In genomic region chr2:181187121-181188000, GRCm38 (mm10) we compare ENCODE assay signal across 8 mouse cellular contexts. TPM values are rescaled to one million over a fixed set of nuclear protein-coding genes. Genes with fewer than 3 reads are reported as not detected.
A peak's percentile ranks its signal among the peaks of the same experiment; 100 is the strongest.
DNase-seq lines count a peak whose midpoint lies in the region; ATAC-seq lines count a peak whose summit lies in the region.

TSS of gene Ppdpf (plus strand) at chr2:181187247.

- no peaks in the 10 kb centered on the region for H3K9me3 ChIP-seq in hindbrain, embryonic 16.5 days (ENCODE audit: control insufficient read depth, low read length)

- H3K4me1 ChIP-seq in hindbrain, embryonic 16.5 days (ENCODE audit: control insufficient read depth, insufficient read depth, low read depth, low read length) = peaks cover 8% of the 10 kb centered on the region

- under 1% methylated on average over 64 of the region's 64 CpGs for WGBS in hindbrain, embryonic 16.5 days
- under 1% methylated on average over 58 of the region's 64 CpGs for WGBS in macrophage (ENCODE audit: missing documents)

- peak; percentile 74 for DNase-seq in WW6 (ENCODE audit: low read depth, low spot score)
- DNase-seq in cerebellum, postnatal 4 days (ENCODE audit: low spot score in 2 of 2) = peak; percentile 55 to 77
- peak; percentile 93 for DNase-seq in gastrocnemius, adult 18-20 months (ENCODE audit: low spot score)
- peak; percentile 86 to 92 for DNase-seq in left cerebral cortex, adult 18-20 months (ENCODE audit: low spot score in 2 of 2)
- DNase-seq in right cerebral cortex, adult 18-20 months = peak; percentile 95
- DNase-seq in urinary bladder, postnatal 10 days (ENCODE audit: low spot score) = peak; percentile 54

- H3K27ac ChIP-seq in hindbrain, embryonic 16.5 days (ENCODE audit: low read depth, low read length) = peak within 1 kb of the TSS; percentile 96
- H3K27ac ChIP-seq in macrophage = peak within 1 kb of the TSS; percentile 74

- H3K9ac ChIP-seq in hindbrain, embryonic 16.5 days (ENCODE audit: low read depth, low read length) = peak within 1 kb of the TSS; percentile 94

- peak within 1 kb of the TSS; percentile 71 for H3K4me3 ChIP-seq in hindbrain, embryonic 16.5 days (ENCODE audit: low read length)
- peak within 1 kb of the TSS; percentile 57 for H3K4me3 ChIP-seq in macrophage (ENCODE audit: inconsistent target)

- H3K36me3 ChIP-seq in hindbrain, embryonic 16.5 days (ENCODE audit: control insufficient read depth, insufficient read depth, low read length) = peaks cover 6% of the 10 kb centered on the region; the same call in 1 of the 2 replicates
- H3K36me3 ChIP-seq in macrophage (ENCODE audit: inconsistent target) = no peaks in the 10 kb centered on the region

- ATAC-seq in hindbrain, embryonic 16.5 days = peak; percentile 92

- H3K79me2 ChIP-seq in macrophage (ENCODE audit: inconsistent target) = no peaks in the 10 kb centered on the region

- H3K4me2 ChIP-seq in hindbrain, embryonic 16.5 days (ENCODE audit: low read length) = peak within 1 kb of the TSS; percentile 72

- H3K27me3 ChIP-seq in hindbrain, embryonic 16.5 days (replicated peaks; ENCODE audit: control insufficient read depth, insufficient read depth, low read length) = no peaks in the 10 kb centered on the region

RNA-seq across cellular contexts. Expression of gene Ppdpf, which starts in this region (rescaled TPM):
- 10 to 100 TPM; 41.7 to 44.5 TPM for total RNA-seq in gastrocnemius, adult 18-20 months (2021)
- 380 and 389 TPM in 2 replicates for polyA plus RNA-seq in hindbrain, embryonic 16.5 days (2015; fragmentation: Nextera tagmentation; extraction: Ambion mirVana)
- 10 to 100 TPM; 74.7 to 76.8 TPM for total RNA-seq in left cerebral cortex, adult 18-20 months (2021)
- 10 to 100 TPM in 20 of 26 experiments, 1 to 10 TPM in 6; 3.4 to 39.6 (median 19.1) TPM for total RNA-seq in macrophage (2018; cell fraction: chromatin; rRNA removed)
- 100 to 1,000 TPM in 13 of 26 experiments, 10 to 100 TPM in 13; 60.8 to 145 (median 99.8) TPM for total RNA-seq in macrophage (2018; cell fraction: cytosol; rRNA removed)
- 10 to 100 TPM; 14.6 to 95.4 (median 48.7) TPM for total RNA-seq in macrophage (2018; cell fraction: nucleus; rRNA removed)
- polyA plus RNA-seq in macrophage (2018) = 60.5 to 98.7 TPM (median 67.9 TPM) in 3 replicates

Comparison
In these comparisons a context has a peak if more than half of its experiments do, and no peak if none do; other contexts are left out.
1. Peak in every context shown above with its lines: DNase-seq, ATAC-seq, H3K4me3 ChIP-seq and H3K27ac ChIP-seq.